Mouse (Mus musculus) cerebellum, adult (tissue): ENCODE results near the gene Adamtsl3.

Experiments used
- ATAC-seq: cut with Nextera tagmentation; 2 replicates; pipeline ENCODE4 v1.9.2; 2017; ENCODE audit warnings: mild to moderate bottlenecking, moderate library complexity, mixed read lengths; ENCODE audit not compliant: insufficient number of reproducible peaks, low FRiP score, low TSS enrichment

Gene Adamtsl3

DNA sequence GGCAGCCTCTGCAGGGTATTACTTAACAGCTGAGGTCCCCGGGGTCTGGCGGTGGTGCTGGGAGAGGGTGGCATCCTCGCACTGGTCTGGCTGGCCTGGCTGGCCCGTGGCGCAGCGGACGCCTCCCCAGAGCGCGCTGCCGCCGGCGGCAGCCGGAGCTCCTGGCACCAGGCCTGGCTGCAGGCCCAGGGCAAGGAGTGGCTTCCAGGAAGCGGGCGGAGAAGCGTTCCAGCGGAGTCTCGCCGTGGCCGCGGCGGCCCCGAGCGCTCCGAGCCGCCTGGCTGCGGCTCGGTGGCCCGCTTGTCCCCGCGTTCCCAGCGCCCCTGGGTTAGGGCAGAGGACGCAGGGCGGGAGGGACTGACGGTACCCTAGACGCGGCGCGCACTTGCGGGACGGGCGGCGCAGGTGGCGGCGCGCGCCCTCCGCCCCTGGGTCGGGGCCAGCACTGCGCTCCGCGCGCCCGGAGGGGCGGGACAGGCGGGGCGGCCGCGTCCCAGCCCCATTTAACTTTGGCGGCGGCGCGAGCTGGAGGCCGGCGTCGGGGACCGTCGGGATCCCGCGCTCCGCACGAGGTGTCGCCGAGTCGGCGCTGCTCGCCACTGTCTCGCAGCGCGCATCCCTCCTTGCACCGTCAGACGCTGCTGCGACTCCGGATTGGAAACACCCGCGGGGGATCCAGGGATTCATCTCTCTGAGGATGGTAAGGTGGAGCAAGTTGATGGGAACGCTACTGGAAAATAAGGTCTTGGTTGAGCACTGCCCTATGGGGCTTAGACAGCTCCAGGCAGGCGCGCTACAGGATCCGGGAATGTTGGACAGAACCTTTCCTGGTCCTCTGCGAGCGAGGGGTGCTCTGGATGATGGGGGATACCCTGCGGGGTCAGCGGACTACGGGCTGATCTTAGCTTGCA lies at the start of gene Adamtsl3:
TSS of gene Adamtsl3 (plus strand) at position 484 of the 911 bp plus-strand sequence.
- ATAC-seq: no peak

DNA sequence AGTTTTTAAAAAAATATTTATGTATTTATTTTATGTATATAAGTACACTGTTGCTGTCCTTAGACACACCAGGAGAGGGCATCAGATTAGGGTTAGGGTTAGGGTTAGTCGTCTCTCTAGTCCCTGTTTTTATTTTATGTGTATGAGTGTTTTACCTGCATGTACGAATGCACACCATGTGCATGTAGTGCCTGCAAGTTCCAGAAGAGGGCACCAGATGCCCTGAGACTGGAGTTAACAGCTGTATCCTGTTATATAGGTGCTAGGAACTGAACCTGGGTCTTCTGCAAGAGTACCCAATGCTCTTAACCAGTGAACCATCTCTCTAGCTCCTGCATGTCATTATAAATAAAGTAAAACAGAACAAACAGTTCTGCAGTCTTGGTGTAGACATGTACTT lies 48.3 kb upstream of the Adamtsl3 start:
- ATAC-seq: no peak

DNA sequence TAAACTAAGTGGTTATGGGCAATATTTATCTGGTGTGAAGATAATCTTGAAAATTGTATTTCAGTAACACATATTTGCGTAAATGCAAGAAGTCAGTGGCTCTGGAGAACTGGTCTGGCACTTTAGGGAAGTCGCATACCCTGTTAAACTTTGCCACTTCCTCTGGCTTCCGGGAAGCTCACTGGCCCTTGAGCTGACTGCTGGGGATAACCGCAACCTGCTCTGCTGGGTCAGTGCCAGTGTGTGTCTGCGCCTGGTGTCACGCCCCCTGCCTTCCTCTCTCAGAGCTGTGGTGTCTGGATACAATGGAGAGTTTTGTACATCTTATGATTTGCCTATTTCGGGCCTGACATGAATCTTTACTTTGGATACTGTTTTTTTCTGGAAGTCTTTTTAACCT lies 42.1 kb upstream of the Adamtsl3 start:
- no peak for ATAC-seq

DNA sequence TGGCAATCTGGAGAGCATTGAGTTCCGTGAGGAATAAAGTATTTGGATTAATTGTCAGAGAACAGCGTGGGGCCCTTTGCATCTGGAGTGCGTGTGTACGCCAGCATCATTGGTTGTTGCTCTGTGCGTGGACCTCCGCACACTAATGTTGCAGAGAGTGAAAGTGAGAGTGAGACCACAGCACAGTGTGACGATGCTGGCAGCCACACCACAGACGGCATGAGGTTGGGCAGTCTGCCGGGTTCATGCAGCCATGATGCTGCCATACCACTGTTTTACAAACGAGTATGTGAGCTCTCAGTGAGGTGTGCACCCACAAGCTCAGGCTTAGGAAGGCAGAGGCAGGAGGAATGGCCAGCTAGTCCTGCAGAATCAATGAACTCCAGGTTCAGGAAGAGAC lies 41.4 kb upstream of the Adamtsl3 start:
- ATAC-seq: no peak

DNA sequence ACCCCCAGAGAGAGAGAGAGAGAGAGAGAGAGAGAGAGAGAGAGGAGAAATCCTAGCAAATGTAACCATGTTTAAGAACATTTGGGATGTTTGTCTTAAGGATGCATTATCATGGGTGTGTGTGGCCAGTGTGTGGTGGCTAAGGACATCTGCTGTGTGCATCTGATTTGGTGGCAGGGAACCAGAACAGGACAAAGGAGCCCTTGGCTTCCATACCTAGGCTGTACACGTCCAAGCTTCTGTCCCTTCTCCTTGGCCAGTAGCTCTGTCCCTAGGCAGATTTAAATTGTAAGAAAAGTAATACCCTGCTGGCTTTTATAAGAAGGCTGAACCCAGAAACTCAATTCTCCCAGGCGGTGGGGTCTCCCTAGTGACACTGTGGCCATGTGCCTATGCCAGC lies 40.9 kb upstream of the Adamtsl3 start:
- ATAC-seq: no peak

DNA sequence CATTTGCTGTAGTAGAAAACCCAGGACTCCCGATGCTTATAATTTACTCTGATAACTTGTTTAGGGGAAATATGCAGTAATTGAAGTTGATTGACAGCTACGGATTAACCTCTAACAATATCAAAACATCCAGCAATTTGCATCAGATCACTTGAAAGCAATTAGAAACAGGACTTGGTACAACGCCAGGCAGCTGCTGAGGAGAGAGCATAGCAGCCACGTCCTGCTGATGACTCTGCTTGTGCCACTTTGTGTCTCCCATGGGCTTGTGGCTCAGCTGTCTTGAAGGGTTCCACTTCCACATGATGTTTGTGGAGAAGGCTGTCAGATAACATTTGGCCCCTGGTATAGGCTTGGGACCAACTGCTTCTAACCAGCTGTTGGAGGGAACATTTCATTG lies 27.1 kb upstream of the Adamtsl3 start:
- no peak for ATAC-seq

DNA sequence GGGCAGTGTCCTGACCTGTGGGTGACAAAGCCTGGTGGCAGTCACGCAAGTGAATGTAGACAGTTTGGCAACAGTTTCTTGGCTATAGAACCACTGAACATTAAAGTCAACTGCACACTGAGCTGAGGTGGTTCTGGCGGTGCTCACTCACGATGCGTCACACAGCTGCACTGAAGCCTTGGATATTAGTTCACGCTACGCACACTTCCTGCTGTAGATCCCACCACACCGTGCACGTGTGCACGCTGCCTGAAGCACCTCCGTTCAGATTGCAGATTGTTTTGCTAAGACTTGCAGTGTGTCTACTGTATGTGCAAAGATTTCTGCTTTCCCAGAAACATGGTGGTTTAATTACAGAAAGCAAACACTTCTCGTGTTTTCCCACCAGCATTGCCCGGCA lies 17.0 kb upstream of the Adamtsl3 start:
- ATAC-seq: no peak

DNA sequence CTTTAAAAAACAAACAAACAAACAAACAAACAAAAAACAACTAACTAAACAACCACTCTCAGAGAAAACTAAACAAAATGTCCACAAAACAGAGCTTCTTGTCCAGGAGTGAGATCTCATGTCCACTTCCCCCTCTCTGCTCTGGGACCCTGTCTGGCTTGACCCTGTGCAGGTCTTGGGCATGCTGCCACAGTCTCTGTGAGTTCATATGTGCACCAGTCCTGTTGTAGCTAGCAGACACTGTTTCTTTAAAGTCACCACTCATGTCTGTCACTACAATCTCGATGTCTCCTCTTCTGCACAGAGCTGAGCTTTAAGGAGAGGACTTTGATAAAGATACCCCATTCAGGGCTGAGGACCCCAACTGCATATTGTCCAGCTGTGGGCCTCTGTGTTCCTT lies 8.9 kb upstream of the Adamtsl3 start:
- no peak for ATAC-seq

DNA sequence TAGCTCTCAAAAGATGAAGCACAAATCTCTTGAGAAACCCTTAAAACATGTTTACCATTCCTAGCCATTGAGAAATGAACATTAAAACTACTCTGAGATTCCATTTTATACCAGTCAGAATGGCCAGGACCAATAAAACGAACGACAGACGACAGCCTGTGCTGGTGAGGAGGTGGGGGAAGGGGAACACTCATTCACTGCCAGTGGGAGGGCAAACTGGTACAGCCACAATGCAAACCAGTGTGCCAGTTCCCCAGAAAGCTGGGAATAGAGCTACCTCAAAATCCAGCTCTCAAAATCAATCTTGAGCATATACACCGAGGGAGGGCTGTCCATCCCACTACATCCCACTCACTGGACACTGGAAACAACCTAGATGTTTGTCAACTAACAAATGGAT lies 8.3 kb upstream of the Adamtsl3 start:
- ATAC-seq: no peak

DNA sequence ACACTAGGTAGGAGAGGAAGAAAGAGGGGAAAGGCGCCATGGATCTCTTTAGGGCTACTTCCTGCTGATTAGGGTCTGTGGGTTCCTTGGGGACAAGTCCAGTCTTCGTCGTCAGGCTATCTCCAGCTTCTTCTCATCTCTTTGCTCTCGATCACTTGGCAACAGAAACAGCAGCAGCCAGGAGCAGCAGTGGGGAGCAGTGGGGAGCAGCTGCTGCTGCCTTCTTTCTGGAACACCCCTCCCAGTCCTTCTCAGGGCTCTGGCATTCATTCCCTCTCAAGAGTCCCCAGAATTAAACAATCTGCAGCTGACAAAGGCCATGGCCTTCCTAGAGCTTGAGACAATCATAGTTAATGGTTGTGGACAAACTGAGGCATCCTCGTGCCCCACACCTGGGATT lies 7.6 kb upstream of the Adamtsl3 start:
- no peak for ATAC-seq

DNA sequence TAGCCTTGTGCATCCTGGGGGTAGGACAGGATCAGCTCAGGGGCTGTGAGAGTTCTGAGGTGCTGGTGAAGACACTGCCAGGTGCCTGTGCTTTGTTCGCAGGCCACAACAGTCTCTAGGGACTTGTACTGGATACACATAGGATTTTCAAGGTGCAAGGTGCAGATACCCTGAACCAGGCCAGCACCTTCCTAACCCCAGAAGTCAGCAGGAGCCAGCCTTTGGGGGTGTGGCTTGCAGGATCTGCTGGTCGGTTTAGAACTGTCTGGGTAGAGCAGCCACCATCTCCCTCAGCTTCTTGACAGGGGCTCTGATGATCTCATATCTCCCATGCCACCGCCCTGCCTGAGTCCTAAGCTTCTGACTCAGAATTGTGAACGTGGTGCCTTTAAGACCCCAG lies 5.7 kb upstream of the Adamtsl3 start:
- ATAC-seq: no peak

DNA sequence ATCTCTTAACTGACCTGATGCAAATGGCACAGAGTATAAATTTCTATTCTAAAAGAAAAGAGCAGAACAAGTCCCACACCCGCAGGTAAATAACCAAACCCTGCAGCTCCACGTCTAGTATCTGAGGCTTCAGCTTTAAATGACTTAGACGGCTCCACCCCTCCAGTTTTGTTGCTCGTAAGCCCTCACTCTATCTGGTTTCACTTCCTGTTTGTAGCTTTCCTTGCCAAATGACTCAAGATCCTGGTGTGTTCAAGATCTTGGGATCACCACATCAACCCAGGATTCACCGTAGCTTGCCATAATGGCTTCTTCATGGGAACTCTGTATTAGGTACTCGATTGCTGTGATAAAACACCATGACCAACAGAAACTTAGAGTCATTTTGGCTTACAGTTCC lies 4.6 kb upstream of the Adamtsl3 start:
- no peak for ATAC-seq

DNA sequence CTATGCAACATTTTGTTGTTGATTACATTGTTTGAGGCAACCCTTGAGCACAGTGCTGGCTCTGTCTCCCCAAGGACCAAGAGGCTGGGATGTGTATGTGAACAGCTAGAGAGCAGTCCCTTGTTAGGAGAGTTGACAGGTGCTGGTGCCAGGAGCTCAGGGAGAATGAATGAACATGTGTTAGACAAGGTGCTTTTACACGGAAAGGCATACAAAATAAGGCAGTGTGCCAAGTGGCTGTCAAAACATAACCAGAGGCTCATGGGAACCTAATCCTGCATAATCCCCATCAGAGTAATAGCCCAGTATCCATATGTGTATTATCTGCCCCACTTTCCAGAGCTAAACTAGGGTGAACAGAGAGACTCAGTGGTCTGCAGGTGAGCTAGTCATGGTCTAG lies 1.5 kb upstream of the Adamtsl3 start:
- no peak for ATAC-seq

DNA sequence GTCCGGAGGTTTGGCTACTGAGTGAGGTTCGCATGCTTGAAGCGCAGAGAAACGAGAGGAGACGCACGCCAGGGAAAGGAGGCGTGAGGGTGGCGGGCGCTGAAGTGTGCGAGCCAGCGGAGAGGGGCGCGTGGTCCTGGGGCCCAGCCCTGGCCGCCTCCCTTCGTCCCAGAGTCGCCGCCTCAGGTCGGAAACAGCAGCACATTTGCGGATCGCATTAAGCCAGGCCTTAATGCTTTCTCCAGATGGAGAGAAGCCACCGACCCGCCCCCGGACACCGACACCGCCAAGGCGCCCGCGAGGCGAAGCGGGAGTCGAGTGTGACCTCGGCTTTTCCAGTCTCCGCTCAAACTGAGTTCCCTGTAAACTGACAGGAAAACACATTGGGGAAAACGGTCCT lies 638 bp downstream of the Adamtsl3 start:
- no peak for ATAC-seq

DNA sequence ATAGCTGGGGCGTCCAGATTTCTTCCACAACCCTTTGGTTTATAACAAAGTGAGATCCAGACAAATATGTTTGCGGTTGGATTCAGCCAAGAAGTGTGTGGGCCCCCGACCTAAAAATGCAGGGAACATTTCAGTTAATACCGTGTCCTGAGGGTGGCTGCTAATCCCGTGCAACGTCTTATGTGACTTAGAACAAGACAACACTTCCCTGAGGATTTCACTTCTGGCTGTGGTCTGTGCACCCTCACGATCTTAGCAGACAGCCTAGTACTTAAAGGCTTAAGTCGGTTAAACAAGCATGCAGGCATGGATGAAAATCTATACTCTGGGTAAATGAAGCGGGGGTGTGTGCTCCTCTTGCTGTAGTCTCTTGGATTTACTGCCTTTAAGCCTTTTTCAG lies 2.6 kb downstream of the Adamtsl3 start:
- ATAC-seq: no peak

DNA sequence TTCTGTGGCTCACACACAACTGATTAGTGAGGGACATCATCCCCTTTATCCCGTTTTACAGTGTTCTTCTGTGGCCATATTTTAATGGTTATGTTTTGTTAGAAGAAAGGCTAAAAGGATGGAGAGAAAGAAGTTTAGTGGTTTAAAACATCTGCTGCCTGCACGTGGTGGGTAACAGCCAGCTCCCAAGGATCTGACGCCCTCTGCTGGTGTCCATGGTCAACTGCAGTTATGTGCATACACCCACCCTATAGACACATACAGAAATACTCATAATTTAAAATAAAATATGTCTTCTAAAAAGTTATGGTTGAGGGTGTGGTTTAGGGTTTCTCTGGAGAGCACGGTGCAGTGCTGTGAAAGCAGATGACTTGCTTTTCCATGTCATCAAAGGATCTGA lies 3.0 kb downstream of the Adamtsl3 start:
- ATAC-seq: no peak

DNA sequence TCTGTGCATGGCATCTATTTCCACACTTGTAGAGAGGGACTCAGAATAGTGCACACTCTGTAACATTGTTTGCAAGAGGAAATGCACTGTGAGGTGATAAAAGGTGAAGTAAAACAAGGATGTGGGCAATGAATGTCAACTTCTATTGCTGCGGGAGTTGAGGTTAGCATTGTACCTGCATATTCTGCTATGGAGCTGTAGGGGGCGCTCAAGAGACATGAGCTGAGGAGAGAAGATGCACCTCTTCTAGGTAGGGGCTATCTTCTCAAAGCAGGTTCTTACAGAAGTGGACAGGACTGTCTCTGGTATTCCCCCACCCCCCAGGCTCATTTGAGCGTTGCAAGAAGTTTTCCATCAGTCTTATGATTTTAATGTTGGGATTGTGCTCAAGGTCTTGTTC lies 3.7 kb downstream of the Adamtsl3 start:
- no peak for ATAC-seq

DNA sequence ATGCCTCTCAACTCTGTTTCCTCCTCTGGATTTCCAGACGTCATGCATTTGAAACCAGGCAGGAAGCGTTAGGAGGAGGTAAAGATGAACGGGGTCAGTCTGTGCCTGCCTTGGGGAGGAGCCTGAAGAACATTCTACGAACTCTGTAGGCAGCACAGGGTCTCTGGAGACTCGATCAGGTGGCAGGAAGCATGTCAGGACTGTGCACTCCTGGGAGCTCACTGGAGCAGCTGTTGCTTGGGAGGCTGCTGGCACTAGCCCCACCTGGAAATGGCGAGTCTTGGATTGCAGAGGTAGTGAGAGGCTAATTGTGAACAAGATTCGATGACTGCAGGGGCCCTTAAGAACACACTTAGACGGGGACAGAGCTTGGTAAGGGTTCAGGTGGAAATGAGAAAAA lies 6.0 kb downstream of the Adamtsl3 start:
- ATAC-seq: no peak

DNA sequence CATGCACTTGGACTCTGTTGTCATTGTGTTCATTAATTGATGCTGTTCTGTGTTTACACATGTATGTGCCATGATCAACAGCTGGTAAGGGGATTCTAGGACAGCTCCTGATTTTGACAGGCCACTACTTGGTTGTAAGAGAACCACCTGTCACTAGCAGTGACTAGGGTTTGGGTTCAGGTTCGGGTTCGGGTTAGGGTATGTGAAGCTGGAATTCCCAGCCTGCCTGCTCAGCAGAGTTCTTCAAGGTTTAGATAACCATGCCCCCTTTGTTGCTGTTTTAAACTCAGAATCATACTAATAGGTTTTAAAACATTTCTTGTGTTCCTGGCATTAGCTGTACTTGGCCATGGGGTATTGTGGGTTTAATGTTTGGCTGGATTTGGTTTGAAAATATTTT lies 11.2 kb downstream of the Adamtsl3 start:
- ATAC-seq: no peak

DNA sequence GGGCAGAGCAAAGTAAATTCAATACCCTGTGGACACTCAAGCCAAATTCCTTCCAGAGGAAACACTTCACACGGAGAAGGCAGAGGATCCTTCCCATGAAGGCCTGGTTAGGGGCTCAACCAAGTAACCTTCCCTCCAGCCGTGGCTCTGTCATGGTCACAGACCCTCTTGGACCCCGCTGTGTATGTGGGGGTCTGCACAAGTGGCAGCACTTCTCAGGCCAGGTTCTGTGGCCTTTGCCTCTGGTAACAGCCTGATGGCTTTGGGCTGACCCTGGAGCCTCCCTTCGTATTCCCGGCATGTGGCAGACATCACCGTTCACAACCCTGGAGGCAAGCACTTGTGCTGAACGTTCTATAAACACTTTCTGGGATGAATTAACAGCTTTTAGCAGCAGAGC lies 14.3 kb downstream of the Adamtsl3 start:
- ATAC-seq: no peak

DNA sequence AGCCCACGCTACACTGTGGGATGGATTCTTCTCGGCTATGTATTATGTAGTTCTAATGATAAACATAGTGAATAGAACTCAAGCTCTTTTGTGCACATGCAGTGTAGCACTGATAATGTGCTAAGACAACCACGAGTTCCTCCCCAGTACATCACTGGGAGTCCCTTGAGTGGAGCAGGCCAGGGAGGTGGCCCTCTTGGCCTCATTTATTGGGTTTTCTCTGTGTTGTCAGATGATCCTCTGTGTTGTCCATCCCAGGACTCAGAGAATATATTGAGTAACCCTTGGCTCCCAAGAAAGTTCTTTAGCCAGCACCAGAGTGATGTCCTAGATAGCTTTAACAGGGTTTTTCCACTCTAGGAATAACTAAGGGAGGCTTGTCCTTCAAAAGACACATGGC lies 14.9 kb downstream of the Adamtsl3 start:
- ATAC-seq: no peak

DNA sequence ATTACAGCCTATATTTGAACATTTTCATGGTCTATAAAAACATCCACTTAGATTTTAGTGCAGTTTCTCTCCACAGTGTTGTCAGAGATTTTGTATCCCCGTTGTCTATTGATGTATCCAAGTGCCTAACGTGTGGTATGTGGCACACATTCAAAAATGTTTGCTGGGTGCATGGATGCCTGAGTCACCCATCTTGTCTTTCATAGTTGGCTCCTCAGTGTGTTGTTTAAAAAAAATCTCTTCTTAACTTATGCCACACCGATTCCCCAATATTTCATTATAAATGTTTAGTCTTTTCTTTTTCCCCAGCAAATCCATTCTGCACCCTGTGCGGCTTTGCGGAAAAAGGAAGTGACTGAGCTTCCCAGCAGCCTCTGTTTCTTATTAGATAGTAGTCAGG lies 23.7 kb downstream of the Adamtsl3 start:
- ATAC-seq: no peak

DNA sequence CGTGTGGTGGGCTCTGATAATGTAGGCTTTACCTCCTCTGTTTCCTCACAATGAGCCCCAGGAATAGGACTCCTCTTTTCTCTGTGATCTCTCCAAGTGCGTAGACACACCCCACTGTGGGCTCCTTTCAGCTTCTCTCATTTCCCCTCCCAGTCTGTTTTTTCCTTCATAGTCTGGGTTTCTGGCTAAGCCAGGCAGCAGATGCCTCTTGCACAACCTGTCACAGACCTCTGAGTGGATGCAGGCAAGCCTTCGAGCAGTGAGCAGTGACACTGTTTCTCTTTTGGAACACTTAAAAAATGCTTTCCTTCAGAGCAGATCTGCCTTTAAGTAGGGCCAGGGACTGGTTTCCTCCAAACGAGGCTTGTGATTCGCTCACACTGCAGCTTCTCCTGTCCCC lies 24.2 kb downstream of the Adamtsl3 start:
- ATAC-seq: no peak
